Mouse (Mus musculus): ENCODE measurements at regions not wholly inside any gene's neighbourhood (a gene's known extent, or its start where the extent isn't known, plus 50 kb on each side); places are given as distances from the start of the nearest gene placed in this dataset.
A peak's percentile ranks its signal among the peaks of the same experiment; 100 is the strongest.

DNA sequence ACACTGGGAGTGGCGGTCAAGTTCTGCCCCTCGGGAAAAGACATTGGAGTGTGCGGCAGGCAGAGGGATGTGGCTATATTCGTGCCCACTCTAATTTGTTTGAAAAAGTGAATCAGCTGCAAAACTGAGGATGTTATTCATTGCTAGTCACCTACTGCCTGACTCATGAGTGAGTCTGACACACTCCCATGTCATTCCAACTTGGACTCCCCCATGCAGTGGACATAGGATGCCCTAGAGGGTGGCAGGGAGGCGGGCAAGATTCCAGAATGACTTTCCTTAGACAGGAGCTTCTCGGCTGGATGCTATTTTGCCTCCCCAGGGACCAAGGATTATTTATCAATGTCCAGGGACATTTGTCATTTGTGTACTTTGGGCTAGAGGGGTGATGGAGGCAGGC lies 219.0 kb downstream of the Sox9 start:
- Histone ChIP-seq H3K36me3 (ENCODE audit: control insufficient read depth, insufficient read depth) (no peaks in the 10 kb centered on the region), H3K27me3 (ENCODE audit: control insufficient read depth, insufficient read depth, insufficient read length) (no peaks in the 10 kb centered on the region)
- no peak for TF ChIP-seq TCF3 (IDR thresholded peaks at IDR 0.05; ENCODE audit: insufficient read length, low read depth)
- no peak for TF ChIP-seq MAX (IDR thresholded peaks at IDR 0.05; ENCODE audit: low read depth)
- TF ChIP-seq POLR2A (IDR thresholded peaks at IDR 0.05; ENCODE audit: insufficient read length, low read depth): no peak
- TF ChIP-seq MYOG (IDR thresholded peaks at IDR 0.05; ENCODE audit: control insufficient read depth in 1 of 3, insufficient read depth in 1 of 3, insufficient read length in 2 of 3, low read depth in 2 of 3): no peak
- no peak for TF ChIP-seq CEBPB (IDR thresholded peaks at IDR 0.05; ENCODE audit: insufficient read depth, poor library complexity, severe bottlenecking)
- no peak for TF ChIP-seq E2F4 (IDR thresholded peaks at IDR 0.05; ENCODE audit: insufficient read depth)
- no peak for TF ChIP-seq SRF (IDR thresholded peaks at IDR 0.05; ENCODE audit: control insufficient read depth, insufficient read length, low read depth)

DNA sequence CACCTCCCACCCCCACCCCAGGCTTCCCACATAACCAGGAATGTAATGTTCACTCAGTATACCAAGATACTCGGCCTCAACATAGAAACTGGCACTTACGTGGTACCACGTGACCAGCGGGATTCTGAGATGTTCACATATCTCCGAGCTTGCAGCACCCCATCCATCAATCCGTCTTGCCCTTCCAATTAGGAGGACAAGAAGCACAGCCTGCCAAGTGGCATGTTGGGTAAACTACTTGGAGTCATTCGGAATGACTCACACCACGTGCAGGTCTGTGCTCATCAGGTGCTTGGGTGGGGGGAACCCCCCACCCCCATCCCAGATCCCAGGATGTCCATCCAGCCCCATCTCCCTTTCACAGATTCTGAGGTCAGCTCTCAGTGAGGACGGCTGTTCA lies 223.9 kb downstream of the Sox9 start:
- Histone ChIP-seq H3ac (ENCODE audit: control insufficient read depth, insufficient read length) (no peak overlapping the region), H3K4me3 (no peak overlapping the region), H3K27me3 (ENCODE audit: control insufficient read depth, insufficient read depth, insufficient read length) (no peaks in the 10 kb centered on the region), H3K79me2 (ENCODE audit: control insufficient read depth, insufficient read depth) (no peaks in the 10 kb centered on the region), H3K36me3 (ENCODE audit: control insufficient read depth, insufficient read depth) (no peaks in the 10 kb centered on the region), H3K4me2 (ENCODE audit: low read depth) (no peak overlapping the region)
- TF ChIP-seq POLR2AphosphoS2 (IDR thresholded peaks at IDR 0.05; ENCODE audit: insufficient read length, low read depth): no peak
- no peak for TF ChIP-seq MYOG (IDR thresholded peaks at IDR 0.05; ENCODE audit: control insufficient read depth in 1 of 3, insufficient read depth in 1 of 3, insufficient read length in 2 of 3, low read depth in 2 of 3)
- no peak for TF ChIP-seq CEBPB (IDR thresholded peaks at IDR 0.05; ENCODE audit: insufficient read depth, poor library complexity, severe bottlenecking)
- no peak for TF ChIP-seq SRF (IDR thresholded peaks at IDR 0.05; ENCODE audit: control insufficient read depth, insufficient read length, low read depth)
- no peak for TF ChIP-seq E2F4 (IDR thresholded peaks at IDR 0.05; ENCODE audit: insufficient read depth)
- no peak for TF ChIP-seq REST (IDR thresholded peaks at IDR 0.05; ENCODE audit: insufficient read depth, insufficient read length)
- TF ChIP-seq POLR2A (IDR thresholded peaks at IDR 0.05; ENCODE audit: insufficient read length, low read depth): no peak
- TF ChIP-seq MAX (IDR thresholded peaks at IDR 0.05; ENCODE audit: low read depth): no peak

More for the DNA sequence above, 219.0 kb downstream of the Sox9 start:
- no peaks in the 10 kb centered on the region for H3K79me2 ChIP-seq (ENCODE audit: control insufficient read depth, insufficient read depth)
- H3K4me2 ChIP-seq (ENCODE audit: low read depth): no peak overlapping the region
- no peak overlapping the region for H3K4me3 ChIP-seq
- no peak overlapping the region for H3ac ChIP-seq (ENCODE audit: control insufficient read depth, insufficient read length)

DNA sequence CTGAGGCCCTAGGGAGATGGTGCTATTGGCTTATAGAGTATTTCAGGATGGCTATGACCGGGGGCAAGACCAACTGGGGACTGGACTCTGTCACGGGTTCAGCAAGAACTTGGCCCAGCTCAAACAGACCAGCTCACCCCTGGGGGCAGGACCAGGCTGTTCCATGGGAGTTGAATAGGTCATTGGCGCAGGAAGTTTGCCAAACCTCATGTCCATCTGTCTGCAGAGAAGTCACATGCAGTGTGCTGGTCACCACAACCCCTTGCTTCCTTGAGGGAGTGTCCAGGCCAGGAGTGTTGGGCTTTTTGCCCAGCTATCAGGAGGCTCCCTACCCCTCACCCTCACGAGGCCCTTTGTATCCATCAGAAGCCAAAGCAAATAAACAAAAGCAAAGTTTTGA lies 226.5 kb downstream of the Sox9 start:
- Histone ChIP-seq H3K79me2 (ENCODE audit: control insufficient read depth, insufficient read depth) (no peaks in the 10 kb centered on the region), H3K4me2 (ENCODE audit: low read depth) (peak overlapping the region; percentile 13), H3K4me3 (no peak overlapping the region), H3K36me3 (ENCODE audit: control insufficient read depth, insufficient read depth) (no peaks in the 10 kb centered on the region), H3ac (ENCODE audit: control insufficient read depth, insufficient read length) (no peak overlapping the region), H3K27me3 (ENCODE audit: control insufficient read depth, insufficient read depth, insufficient read length) (no peaks in the 10 kb centered on the region)
- TF ChIP-seq E2F4 (IDR thresholded peaks at IDR 0.05; ENCODE audit: insufficient read depth): no peak
- no peak for TF ChIP-seq SRF (IDR thresholded peaks at IDR 0.05; ENCODE audit: control insufficient read depth, insufficient read length, low read depth)
- TF ChIP-seq POLR2A (IDR thresholded peaks at IDR 0.05; ENCODE audit: insufficient read length, low read depth): no peak
- TF ChIP-seq POLR2AphosphoS2 (IDR thresholded peaks at IDR 0.05; ENCODE audit: insufficient read length, low read depth): no peak
- peak; percentile 68 for TF ChIP-seq USF1 (IDR thresholded peaks at IDR 0.05; ENCODE audit: low read depth)
- no peak for TF ChIP-seq MAX (IDR thresholded peaks at IDR 0.05; ENCODE audit: low read depth)
- TF ChIP-seq CEBPB (IDR thresholded peaks at IDR 0.05; ENCODE audit: insufficient read depth, poor library complexity, severe bottlenecking): no peak
- TF ChIP-seq MYOD1 (IDR thresholded peaks at IDR 0.05; ENCODE audit: control insufficient read depth in 1 of 3, insufficient read length in 2 of 3, low read depth in 2 of 3): peak in 2 of 3 experiments; percentile 33 to 63
- TF ChIP-seq REST (IDR thresholded peaks at IDR 0.05; ENCODE audit: insufficient read depth, insufficient read length): no peak
- TF ChIP-seq TCF12 (IDR thresholded peaks at IDR 0.05; ENCODE audit: insufficient read depth, poor library complexity, severe bottlenecking): no peak
- peak in 2 of 3 experiments; percentile 7 to 71 for TF ChIP-seq MYOG (IDR thresholded peaks at IDR 0.05; ENCODE audit: control insufficient read depth in 1 of 3, insufficient read depth in 1 of 3, insufficient read length in 2 of 3, low read depth in 2 of 3)

DNA sequence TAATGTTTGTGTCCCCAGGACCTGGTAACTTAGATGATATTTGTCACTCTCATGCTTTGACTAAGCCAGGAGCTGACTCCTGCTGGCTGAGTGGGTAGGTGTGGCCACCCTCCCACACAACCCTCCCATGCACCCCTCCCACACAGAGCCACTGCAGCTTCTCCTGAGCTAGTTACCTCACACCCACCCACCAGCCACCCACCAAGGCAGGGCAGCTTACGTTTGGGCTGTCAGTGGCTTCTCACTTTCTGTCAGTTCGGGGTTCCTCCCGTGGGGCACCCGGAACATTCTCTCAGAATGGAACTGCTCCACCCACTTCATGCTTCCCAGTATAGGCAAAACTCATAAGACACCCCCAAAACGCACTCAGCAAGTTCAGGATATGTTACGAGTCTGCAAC lies 227.4 kb downstream of the Sox9 start:
- no peak overlapping the region for H3K4me3 ChIP-seq
- no peak overlapping the region for H3ac ChIP-seq (ENCODE audit: control insufficient read depth, insufficient read length)
- no peaks in the 10 kb centered on the region for H3K27me3 ChIP-seq (ENCODE audit: control insufficient read depth, insufficient read depth, insufficient read length)
- H3K36me3 ChIP-seq (ENCODE audit: control insufficient read depth, insufficient read depth): no peaks in the 10 kb centered on the region
- no peaks in the 10 kb centered on the region for H3K79me2 ChIP-seq (ENCODE audit: control insufficient read depth, insufficient read depth)
- no peak for TF ChIP-seq POLR2AphosphoS2 (IDR thresholded peaks at IDR 0.05; ENCODE audit: insufficient read length, low read depth)
- no peak for TF ChIP-seq TCF3 (IDR thresholded peaks at IDR 0.05; ENCODE audit: insufficient read length, low read depth)
- TF ChIP-seq SRF (IDR thresholded peaks at IDR 0.05; ENCODE audit: control insufficient read depth, insufficient read length, low read depth): no peak
- TF ChIP-seq MYOD1 (IDR thresholded peaks at IDR 0.05; ENCODE audit: control insufficient read depth in 1 of 3, insufficient read length in 2 of 3, low read depth in 2 of 3): no peak
- no peak for TF ChIP-seq CEBPB (IDR thresholded peaks at IDR 0.05; ENCODE audit: insufficient read depth, poor library complexity, severe bottlenecking)
- TF ChIP-seq REST (IDR thresholded peaks at IDR 0.05; ENCODE audit: insufficient read depth, insufficient read length): no peak
- TF ChIP-seq USF1 (IDR thresholded peaks at IDR 0.05; ENCODE audit: low read depth): no peak
- TF ChIP-seq E2F4 (IDR thresholded peaks at IDR 0.05; ENCODE audit: insufficient read depth): no peak
- TF ChIP-seq MYOG (IDR thresholded peaks at IDR 0.05; ENCODE audit: control insufficient read depth in 1 of 3, insufficient read depth in 1 of 3, insufficient read length in 2 of 3, low read depth in 2 of 3): no peak
- no peak for TF ChIP-seq TCF12 (IDR thresholded peaks at IDR 0.05; ENCODE audit: insufficient read depth, poor library complexity, severe bottlenecking)
- TF ChIP-seq POLR2A (IDR thresholded peaks at IDR 0.05; ENCODE audit: insufficient read length, low read depth): no peak
- no peak for TF ChIP-seq MAX (IDR thresholded peaks at IDR 0.05; ENCODE audit: low read depth)
- no peak overlapping the region for H3K4me2 ChIP-seq (ENCODE audit: low read depth)

DNA sequence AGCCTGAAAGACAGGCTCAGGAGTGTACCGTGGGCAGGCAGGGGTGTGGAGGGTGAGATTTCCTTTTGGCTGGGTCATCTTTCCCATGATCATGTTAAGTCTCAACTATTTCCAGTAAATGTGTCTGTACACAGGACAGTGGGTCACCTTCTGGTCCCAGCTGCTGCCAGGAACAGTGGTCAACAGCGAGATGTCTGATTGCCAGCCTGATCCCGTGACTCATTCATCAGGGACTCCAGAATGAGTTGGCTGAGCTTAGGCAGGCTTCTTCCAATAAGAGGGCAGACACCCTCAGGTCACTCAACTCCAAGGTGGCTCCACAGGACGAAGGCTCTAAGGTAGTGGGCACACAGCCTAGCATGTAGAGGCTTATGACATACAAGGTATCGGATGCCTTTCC lies 228.9 kb downstream of the Sox9 start:
- no peak overlapping the region for H3K4me3 ChIP-seq
- no peak overlapping the region for H3ac ChIP-seq (ENCODE audit: control insufficient read depth, insufficient read length)
- no peak overlapping the region for H3K4me2 ChIP-seq (ENCODE audit: low read depth)
- TF ChIP-seq MAX (IDR thresholded peaks at IDR 0.05; ENCODE audit: low read depth): no peak
- no peak for TF ChIP-seq USF1 (IDR thresholded peaks at IDR 0.05; ENCODE audit: low read depth)
- TF ChIP-seq MYOG (IDR thresholded peaks at IDR 0.05; ENCODE audit: control insufficient read depth in 1 of 3, insufficient read depth in 1 of 3, insufficient read length in 2 of 3, low read depth in 2 of 3): peak in 2 of 3 experiments; percentile 37 to 82
- no peak for TF ChIP-seq SRF (IDR thresholded peaks at IDR 0.05; ENCODE audit: control insufficient read depth, insufficient read length, low read depth)
- peak; percentile 35 for TF ChIP-seq TCF3 (IDR thresholded peaks at IDR 0.05; ENCODE audit: insufficient read length, low read depth)
- peak in 2 of 3 experiments; percentile 17 to 81 for TF ChIP-seq MYOD1 (IDR thresholded peaks at IDR 0.05; ENCODE audit: control insufficient read depth in 1 of 3, insufficient read length in 2 of 3, low read depth in 2 of 3)
- H3K36me3 ChIP-seq (ENCODE audit: control insufficient read depth, insufficient read depth): no peaks in the 10 kb centered on the region
- no peaks in the 10 kb centered on the region for H3K79me2 ChIP-seq (ENCODE audit: control insufficient read depth, insufficient read depth)
- H3K27me3 ChIP-seq (ENCODE audit: control insufficient read depth, insufficient read depth, insufficient read length): no peaks in the 10 kb centered on the region

Data from myocyte (in vitro differentiated cells).